Mouse (Mus musculus) G1E (cell line): ENCODE data around the gene Gm12216. TPM values are rescaled to one million over a fixed set of nuclear protein-coding genes. Genes with fewer than 3 reads are reported as not detected.

ENCODE experiments used
- ATAC-seq: 2 replicates; pipeline ENCODE4 v1.8.0; 2016; ENCODE audit warnings: mild to moderate bottlenecking; ENCODE audit not compliant: insufficient number of reproducible peaks, poor library complexity, low FRiP score, severe bottlenecking; ENCODE audit errors: extremely low read depth
- DNase-seq: peaks from one replicate; pipeline ENCODE4 v3.0.0; 2012; ENCODE audit warnings: low spot score
- H3K27me3 ChIP-seq: 2 replicates; pipeline ENCODE4 v1.6.1; 2012; ENCODE audit warnings: mild to moderate bottlenecking, low read length, inconsistent platforms; ENCODE audit not compliant: insufficient read depth
- H3K36me3 ChIP-seq: replicated peaks from 2 replicates; pipeline ENCODE3; 2012; ENCODE audit warnings: mild to moderate bottlenecking, inconsistent platforms
- H3K4me1 ChIP-seq: 2 replicates; pipeline ENCODE4 v1.6.1; 2012; ENCODE audit warnings: low read depth, low read length, inconsistent platforms, mixed read lengths; ENCODE audit not compliant: insufficient read depth
- H3K4me3 ChIP-seq: 2 replicates; pipeline ENCODE4 v1.5.1; 2012; ENCODE audit warnings: low read depth, mild to moderate bottlenecking, inconsistent platforms, low read length, moderate library complexity, mixed read lengths
- H3K9me3 ChIP-seq: replicated peaks from 2 replicates; pipeline ENCODE4 v1.6.1; 2012; ENCODE audit warnings: inconsistent platforms
- CTCF ChIP-seq: IDR thresholded peaks from 2 replicates; pipeline ENCODE4 v1.5.1; 2012; ENCODE audit warnings: low read depth, low read length, inconsistent platforms, mixed read lengths
- GATA1 ChIP-seq: IDR thresholded peaks from 2 replicates; pipeline ENCODE4 v1.6.1; 2012; ENCODE audit warnings: borderline replicate concordance, low read length, inconsistent platforms, mixed read lengths
- GATA2 ChIP-seq: IDR thresholded peaks from 2 replicates; pipeline ENCODE4 v1.6.1; 2012; ENCODE audit warnings: low read depth, low read length, inconsistent platforms, borderline replicate concordance
- POLR2AphosphoS5 ChIP-seq: IDR thresholded peaks from 2 replicates; pipeline ENCODE4 v1.6.1; 2012; ENCODE audit warnings: low read depth, low read length, inconsistent platforms; ENCODE audit not compliant: insufficient replicate concordance
- TAL1 ChIP-seq: conservative IDR thresholded peaks from 2 replicates; pipeline ENCODE4 v1.6.1; 2012; ENCODE audit warnings: low read depth, low read length, inconsistent platforms, mixed read lengths
- polyA plus RNA-seq: library from polyadenylated mRNA; stranded (reverse); fragments of >175 nt; gene quantifications from 2 replicates; pipeline ENCODE4 v1.2.3, GENCODE M21; 2012
- total RNA-seq, 2 experiments: library from RNA; stranded (forward) in 1 of 2; stranded (reverse) in 1 of 2; fragments of 200-1000 nt in 1 of 2; fragments of >200 nt in 1 of 2; fragmentation: Nextera tagmentation in 1 of 2; gene quantifications; 2 replicates each; pipeline ENCODE4 v1.2.3; 2014 to 2017

Gm12216 gene
- total and polyA plus RNA-seq, 3 experiments = 0.16 TPM; not detected in 2

DNA sequence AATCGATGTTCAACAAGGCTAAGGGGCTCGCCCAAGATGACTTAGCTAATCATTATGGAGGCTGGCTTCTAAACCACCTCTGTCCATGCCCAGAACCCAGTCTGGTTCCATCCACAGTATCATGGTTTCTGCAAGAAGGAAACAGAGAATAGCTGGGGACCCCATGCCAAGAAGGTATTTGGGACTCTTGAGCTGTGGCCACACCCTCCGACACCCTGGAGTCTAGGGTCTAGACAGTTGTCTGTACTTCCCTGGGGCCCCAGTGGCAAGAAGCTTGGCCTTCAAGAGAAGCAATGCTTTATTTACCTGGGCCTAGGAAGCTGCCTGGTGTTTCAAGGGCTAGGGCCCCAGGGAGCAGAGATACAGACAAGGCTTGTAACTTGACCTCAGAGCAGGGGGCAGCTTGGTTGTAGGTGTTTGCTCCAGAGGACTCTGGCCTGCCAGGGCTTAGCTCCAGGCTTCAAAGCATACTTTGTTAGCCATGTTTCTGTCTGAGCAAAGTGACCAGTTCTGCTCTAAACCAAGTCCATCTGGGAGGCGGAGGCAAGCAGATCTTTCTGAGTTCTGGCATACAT lies 77.8 kb downstream of the Gm12216 start:
- H3K4me1 ChIP-seq = peaks cover 11% of the 10 kb centered on the region
- H3K36me3 ChIP-seq = peaks cover 3% of the 10 kb centered on the region
- peaks cover 23% of the 10 kb centered on the region for H3K27me3 ChIP-seq
- TF ChIP-seq TAL1 (no peak), GATA2 (no peak), CTCF (no peak), GATA1 (no peak), POLR2AphosphoS5 (no peak)
- H3K4me3 ChIP-seq = no peak overlapping the region
- DNase-seq (no peak), ATAC-seq (no peak)
- no peaks in the 10 kb centered on the region for H3K9me3 ChIP-seq

DNA sequence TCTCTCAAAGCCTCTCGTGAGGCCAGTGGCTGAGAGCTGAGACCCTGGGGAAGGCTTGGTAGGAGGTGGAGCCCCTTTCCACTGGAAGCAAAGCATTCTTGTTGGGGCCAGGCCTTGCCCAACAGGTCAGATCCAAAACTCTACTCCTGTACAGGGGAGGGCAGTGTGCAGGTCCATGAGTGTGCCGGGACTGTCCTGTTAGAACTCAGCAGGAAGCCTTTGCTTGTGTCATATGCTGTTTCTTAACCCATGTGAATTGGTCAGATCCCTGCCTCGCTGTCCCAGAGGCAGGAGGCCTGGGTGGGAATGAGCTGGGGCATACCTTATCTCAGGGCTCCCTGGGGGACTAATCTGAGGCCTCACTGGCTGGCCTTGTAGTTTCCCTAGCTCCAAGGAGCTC lies 78.8 kb downstream of the Gm12216 start:
- DNase-seq (no peak), ATAC-seq (no peak)
- Histone ChIP-seq H3K27me3 (peaks cover 19% of the 10 kb centered on the region), H3K36me3 (peaks cover 6% of the 10 kb centered on the region), H3K4me3 (no peak overlapping the region), H3K4me1 (peaks cover 11% of the 10 kb centered on the region), H3K9me3 (no peaks in the 10 kb centered on the region)
- no peak for TF ChIP-seq GATA1

GRCm38 (mm10) chr11:53779808-53780207 lies 79.2 kb downstream of the Gm12216 start:
- DNase-seq = no peak
- peaks cover 23% of the 10 kb centered on the region for H3K27me3 ChIP-seq
- H3K4me1 ChIP-seq = peaks cover 11% of the 10 kb centered on the region
- peaks cover 6% of the 10 kb centered on the region for H3K36me3 ChIP-seq
- no peaks in the 10 kb centered on the region for H3K9me3 ChIP-seq
- no peak for ATAC-seq
- H3K4me3 ChIP-seq = no peak overlapping the region
- TF ChIP-seq TAL1 = no peak
- TF ChIP-seq CTCF = no peak
- no peak for TF ChIP-seq GATA2
- no peak for TF ChIP-seq GATA1
- no peak for TF ChIP-seq POLR2AphosphoS5

DNA sequence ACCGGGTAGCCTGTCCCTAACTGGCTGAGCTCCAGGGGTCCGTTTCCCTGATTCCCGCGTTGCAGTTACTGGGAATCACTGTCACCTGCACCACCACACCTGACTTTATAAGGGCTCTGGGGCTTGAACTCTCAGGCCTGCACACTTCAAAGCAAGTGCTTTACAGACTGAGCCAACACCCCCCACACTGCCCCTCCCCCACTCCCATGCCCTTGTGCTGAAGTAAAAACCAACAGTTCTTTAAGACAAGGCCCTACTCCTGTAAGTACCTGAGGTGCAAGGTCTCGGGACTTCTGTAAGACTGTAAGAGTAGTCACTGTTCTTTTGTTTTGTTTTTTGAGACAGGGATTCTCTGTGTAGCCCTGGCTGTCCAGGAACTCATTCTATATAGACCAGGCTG lies 80.6 kb downstream of the Gm12216 start:
- ATAC-seq = no peak
- H3K36me3 ChIP-seq = peaks cover 16% of the 10 kb centered on the region

GRCm38 (mm10) chr11:53777736-53778135 lies 81.3 kb downstream of the Gm12216 start:
- Histone ChIP-seq H3K36me3 (peaks cover 16% of the 10 kb centered on the region), H3K4me1 (peaks cover 12% of the 10 kb centered on the region)
- no peak for ATAC-seq

More for the DNA sequence above, 80.6 kb downstream of the Gm12216 start:
- TF ChIP-seq GATA2 (no peak), GATA1 (no peak), CTCF (no peak)
- no peaks in the 10 kb centered on the region for H3K9me3 ChIP-seq
- no peak overlapping the region for H3K4me3 ChIP-seq
- peaks cover 27% of the 10 kb centered on the region for H3K27me3 ChIP-seq
- DNase-seq = no peak
- peaks cover 11% of the 10 kb centered on the region for H3K4me1 ChIP-seq

DNA sequence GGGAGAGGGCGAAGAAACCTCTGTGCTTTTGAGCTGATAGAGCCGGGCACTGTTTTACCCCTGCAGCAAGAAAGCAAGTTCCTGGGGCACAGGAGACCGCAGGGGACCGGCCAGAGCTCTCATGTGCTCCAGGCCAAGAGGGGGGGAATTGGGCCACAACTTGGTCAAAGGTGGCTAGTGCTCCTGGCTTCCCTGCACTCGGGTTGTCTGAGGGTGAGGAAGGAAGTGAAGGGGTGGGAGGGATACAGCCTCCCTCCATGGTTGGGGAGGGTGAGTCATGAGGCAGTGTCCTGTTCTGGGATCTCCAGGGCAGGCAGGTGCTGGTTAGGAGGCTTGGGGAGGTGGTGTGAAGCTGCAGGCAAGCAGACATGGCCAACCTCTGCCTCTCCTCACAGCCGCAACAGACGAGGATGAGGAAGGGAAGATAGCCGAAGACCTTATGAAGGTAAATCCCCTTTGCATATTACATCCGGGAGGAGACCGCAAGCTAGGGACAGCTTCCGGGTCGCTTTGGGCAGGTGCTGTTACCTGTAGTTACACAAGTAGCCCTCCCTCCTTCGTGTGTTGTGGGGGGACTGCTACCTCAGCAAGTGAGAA lies 84.3 kb downstream of the Gm12216 start:
- H3K4me1 ChIP-seq = peaks cover 25% of the 10 kb centered on the region
- H3K4me3 ChIP-seq = no peak overlapping the region
- H3K9me3 ChIP-seq = no peaks in the 10 kb centered on the region
- peaks cover 51% of the 10 kb centered on the region for H3K27me3 ChIP-seq
- H3K36me3 ChIP-seq = peaks cover 16% of the 10 kb centered on the region
- ATAC-seq (no peak), DNase-seq (no peak)
- TF ChIP-seq GATA1 (no peak), CTCF (no peak)

More at GRCm38 (mm10) chr11:53777736-53778135, 81.3 kb downstream of the Gm12216 start:
- Histone ChIP-seq H3K4me3 (no peak overlapping the region), H3K27me3 (peaks cover 32% of the 10 kb centered on the region), H3K9me3 (no peaks in the 10 kb centered on the region)
- no peak for DNase-seq
- TF ChIP-seq GATA1 = no peak
- no peak for TF ChIP-seq CTCF
- TF ChIP-seq POLR2AphosphoS5 = no peak

DNA sequence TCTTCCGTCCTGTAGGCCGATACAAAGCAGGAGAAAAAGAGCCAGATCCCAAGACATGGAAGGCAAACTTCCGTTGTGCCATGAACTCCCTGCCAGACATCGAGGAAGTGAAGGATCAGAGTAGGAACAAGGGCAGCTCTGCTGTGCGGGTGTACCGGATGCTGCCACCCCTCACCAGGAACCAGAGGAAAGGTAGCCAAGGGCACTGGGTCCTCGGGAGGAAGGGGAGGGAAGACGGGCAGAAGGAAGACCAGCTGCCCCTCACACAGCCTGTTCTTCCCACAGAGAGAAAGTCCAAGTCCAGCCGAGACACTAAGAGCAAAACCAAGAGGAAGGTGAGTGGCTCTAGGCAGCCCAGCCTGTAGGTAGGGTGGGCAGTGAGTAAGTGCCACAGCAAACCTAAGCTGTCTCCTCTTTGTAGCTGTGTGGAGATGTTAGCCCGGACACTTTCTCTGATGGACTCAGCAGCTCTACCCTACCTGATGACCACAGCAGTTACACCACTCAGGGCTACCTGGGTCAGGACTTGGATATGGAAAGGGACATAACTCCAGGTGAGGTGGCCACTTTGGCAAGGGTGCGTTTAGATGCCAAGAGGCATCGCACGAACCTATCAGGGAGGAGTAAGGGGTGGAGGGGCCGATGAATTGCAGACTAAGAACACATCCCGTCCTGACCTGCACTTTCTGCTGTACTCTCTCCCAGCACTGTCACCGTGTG lies 85.3 kb downstream of the Gm12216 start:
- H3K4me3 ChIP-seq = no peak overlapping the region
- peaks cover 57% of the 10 kb centered on the region for H3K27me3 ChIP-seq
- H3K9me3 ChIP-seq = no peaks in the 10 kb centered on the region
- DNase-seq = no peak
- peaks cover 26% of the 10 kb centered on the region for H3K4me1 ChIP-seq
- peaks cover 16% of the 10 kb centered on the region for H3K36me3 ChIP-seq
- TF ChIP-seq TAL1 (no peak), GATA2 (no peak), CTCF (no peak), GATA1 (no peak), POLR2AphosphoS5 (no peak)
- ATAC-seq = no peak
